Mouse (Mus musculus): ENCODE results near the gene Arhgap19.

Gene Arhgap19

GRCm38 (mm10) chr19:41797536-41797935 is 4.3 kb downstream of the Arhgap19 start:
- no peak for DNase-seq

DNA sequence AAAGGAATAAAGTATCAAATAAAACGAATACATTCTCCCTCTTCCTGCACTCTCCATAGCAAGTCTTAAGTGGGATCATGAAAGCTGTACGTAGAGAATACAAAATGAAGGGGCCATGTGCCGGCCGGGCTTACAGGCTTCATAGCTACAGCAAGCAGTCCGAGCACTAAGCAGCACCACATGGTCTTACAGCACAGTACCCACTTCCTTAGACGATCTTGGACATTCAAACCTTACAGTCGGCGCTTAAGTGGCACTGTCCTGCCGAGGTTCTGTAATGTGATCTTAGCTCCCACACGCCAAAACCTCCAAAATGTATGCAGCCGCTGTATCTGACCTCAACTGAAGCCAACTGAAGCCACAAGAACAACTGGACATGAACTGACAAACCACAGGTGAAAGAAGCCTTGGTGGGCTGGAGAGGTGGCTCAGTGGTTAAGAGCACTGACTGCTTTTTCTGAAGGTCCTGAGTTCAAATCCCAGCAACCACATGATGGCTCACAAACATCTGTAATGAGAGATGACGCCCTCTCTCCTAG is 5.0 kb downstream of the Arhgap19 start:
- DNase-seq, result no peak

DNA sequence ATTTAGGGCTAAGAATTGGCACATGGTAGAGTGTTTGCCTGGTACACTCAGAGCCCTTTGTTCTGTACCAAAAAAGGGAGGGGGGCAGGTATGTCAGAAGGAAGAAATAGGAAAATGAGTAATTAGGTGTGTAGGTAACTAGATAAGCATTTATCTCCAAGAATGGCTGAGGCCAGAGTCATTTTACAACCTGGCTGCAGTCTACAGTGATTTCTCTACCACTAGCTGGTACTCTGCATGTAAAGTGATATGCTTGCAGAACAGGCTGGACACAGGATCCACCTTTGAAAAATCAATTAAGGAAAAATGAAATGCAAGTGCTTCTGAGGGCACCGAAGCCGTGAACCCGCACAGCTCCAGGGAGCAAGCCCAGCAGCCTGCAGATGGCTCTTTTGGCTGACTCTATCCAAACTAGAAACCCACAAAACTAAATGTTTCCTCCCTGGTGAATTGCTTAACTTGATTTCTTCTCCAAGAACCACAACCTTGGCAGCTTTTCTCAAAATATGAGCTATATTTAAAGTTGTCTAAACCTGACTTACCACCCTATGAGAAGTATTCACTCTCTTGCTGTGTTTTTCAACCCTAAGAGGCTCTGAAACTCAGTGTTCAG is 5.6 kb downstream of the Arhgap19 start:
- DNase-seq, result no peak

GRCm38 (mm10) chr19:41794901-41795300 is 6.9 kb downstream of the Arhgap19 start:
- DNase-seq, result no peak

- no peak for DNase-seq
Measured at GRCm38 (mm10) chr19:41794017-41794416, 7.8 kb downstream of the Arhgap19 start.

DNA sequence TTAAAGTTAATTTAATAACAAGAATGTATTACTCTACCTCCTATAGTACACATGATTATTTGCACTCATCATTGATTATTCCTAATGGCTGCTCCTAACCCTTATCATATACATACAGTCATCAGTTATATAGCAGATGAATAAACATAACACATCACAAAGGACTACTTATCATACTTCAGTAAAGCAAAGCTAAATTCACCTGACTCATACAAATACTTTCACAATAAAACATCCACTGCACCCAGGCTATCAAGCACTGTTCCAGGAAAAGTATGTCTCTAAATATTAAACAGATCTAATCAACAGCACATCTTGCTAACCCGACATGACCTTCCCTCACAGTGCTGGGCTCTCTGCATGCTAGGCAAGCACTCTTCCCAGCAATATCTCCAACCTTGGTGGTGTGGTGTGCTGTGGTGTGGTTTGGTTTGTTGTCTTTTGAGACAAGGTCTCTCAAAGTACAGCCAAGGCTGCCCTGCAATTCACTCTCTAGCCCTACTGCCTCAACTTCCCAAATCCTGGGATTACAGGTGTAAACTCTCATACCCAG is 8.8 kb downstream of the Arhgap19 start:
- DNase-seq, result no peak

DNA sequence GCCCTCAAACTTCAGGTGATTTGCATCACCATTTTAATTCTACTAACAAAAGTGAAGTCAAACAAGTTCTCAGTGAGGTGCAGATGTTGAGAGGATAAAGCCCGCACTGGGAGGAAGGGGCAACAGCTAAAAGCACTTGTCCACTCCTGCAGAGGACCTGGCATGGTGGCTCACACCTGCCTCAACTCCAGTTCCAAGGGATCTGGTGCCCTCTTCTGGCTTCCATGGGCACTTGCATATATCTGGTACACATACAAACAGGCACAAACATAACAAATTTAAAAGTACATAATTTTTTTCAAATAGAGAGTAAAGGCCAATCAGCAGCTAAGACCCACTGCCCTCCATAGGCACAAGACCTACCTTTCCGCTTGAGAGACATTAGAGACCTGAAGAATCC is 10.5 kb downstream of the Arhgap19 start:
- no peak for DNase-seq

DNA sequence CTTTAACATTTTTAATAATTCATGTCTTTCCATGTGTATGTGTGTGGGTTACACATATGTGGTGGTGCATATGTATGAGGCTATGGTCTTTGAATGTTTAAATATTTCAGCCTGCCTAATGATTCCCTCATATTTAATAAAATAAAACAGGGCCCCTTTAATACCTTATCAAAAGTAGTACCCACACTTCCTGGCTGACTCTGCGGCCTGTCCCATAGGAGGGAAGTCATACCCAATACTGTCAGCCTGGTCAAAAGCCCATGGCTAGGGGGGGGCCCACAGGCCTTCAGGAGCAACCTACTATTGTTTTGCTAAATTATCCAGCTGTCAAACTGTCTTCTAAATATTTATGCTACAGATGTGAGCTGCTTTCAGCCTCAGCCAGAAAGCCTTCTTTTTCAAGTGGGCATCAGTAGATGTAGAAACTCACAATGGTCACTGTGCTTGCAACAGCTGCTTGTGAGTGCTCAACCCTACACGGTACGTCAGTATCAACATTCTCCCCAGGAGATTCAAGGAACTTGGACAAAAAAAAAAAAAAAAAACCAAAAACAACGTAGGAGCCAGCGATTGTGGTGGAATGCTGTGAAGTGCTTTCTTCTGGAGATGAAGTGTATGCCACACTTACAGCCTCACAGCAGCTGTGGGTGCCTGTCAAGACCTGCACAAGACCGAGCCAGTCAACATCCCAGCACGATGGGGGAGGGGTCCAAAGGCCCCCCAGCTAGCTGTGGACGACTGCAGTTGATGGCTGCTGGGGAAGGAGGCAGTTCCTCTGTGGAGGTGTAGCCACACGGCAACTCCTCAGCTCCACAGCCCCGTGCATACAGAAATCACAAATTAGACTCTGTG is 12.5 kb downstream of the Arhgap19 start:
- DNase-seq, result no peak

DNA sequence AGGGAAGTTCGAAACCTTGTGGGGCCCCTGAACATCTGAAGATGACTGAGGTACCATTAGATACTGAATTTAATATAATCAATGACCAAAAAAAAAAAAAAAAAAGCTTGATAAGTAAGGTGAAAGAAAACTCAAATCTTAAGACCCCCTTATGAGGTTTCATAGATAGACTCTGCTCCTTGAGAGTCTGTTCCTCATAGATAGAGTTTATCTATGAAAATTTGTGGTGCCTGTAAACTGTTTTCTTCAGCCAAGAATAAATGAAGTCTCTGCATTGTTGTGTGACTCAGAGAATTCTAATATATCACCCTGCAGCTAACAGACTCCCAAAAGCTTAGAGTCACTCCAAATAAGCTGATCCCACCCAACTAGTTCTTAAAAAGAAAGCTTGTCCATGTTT is 15.0 kb downstream of the Arhgap19 start:
- DNase-seq, result no peak

DNA sequence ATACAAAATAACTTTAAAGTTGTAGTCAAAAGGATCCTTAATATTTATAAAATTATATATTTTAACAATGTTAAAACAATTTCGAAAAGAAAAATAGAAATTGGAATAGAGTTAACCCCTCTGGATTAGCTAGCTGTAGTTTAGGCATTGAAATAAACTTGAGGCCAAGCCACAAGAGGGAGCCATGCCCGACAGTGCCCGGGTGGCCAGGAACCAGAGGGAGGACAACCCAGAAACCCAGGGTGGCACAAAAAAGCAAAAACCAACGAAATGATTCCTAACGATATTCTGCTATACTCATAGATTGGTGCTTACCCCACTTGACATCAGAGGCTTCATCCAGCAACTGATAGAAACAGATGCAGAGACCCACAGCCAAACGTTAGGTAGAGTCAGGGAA is 24.3 kb downstream of the Arhgap19 start:
- no peak for DNase-seq

DNA sequence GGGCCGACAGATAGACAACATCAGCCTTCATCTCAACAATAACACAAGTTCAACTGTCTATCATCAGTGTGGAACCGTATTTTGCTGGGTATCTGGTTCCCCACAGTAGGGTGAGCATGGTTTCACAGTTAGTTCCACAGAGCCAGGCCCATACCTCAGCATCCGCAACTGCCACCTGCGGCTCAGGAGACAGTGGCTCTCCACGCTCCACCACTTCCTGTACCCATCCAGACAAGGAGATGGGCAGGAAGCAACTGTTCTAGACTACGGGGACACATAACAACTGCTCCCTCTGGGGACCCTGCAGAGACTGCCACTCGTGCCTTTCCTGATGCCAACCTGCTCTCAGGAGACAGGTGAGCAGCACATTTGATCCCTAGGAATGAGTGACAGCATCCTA is 33.1 kb downstream of the Arhgap19 start:
- no peak for DNase-seq

DNA sequence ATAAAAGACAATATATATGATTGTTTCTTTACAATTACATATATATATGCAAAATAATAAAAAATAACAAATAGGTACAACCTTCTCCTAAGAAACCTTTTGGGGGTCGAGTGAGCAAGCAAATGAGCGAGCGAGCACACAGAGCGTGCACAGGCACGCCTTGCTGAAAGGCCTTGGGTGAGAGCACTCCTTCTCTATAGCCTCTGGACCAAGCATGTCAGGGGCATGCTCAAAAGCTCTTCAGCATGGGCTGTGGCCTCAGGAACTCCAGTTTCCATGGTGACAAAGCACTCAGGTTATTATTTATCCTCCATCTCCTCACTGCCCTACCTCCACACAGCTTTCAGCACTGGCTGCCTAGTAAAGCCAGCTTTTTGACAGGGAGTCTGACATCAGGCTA is 35.2 kb downstream of the Arhgap19 start:
- DNase-seq, result no peak

DNA sequence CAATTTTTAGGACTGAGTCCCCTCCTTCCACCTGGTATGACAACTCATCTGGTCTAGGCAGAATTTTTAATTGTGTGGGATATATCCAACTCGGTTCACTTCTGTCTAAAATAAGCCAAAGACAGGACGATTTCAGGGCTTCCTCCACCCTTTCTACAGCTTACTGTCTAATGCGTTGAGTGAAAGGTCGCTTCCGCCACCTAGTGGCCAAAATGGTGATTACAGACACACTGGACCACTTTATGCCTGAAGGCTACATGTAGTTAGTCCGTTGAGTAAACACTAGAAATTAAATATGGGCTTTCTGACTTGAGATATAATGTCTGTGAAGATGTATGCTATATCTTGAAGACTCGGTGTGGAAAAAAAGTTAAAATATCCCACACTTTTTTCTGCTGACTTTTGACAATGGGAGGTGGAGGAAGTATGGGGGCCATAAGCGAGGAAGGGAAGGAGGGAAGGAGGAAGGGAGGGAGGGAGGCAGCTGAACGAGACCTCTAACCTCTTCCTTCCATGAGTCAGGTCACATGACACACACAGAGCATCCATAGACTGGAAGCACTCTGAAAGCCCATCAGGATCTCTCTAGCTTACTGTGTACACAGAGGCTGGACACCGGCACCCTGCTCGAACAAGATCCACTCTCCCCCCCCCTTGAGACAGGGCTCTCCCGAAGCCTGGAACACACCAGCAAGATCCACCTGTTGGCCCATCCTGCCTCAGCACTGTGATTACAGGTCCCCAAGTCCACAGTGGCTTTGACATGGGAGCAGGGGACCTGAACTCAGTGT is 37.8 kb downstream of the Arhgap19 start:
- DNase-seq, result peak; percentile 44

DNA sequence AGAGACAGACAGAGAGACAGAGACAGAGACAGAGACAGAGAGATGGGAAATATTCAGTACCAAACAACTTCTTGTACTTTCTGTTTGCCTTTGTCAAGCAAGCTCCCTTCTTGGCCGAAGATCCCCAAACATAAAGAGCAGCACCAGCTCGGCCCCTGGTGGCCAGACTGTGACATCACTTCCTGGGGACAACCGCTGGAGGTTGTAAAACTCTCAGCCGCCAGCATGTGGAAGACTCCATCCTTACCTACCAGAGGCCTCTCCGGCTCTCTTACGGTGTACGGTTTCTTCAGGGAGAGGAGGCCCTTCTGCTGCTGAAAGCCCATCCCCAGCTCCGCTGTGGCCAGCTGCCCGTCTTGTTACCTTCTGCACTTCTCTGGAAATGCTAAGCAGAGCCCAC is 40.3 kb downstream of the Arhgap19 start:
- no peak for DNase-seq

DNA sequence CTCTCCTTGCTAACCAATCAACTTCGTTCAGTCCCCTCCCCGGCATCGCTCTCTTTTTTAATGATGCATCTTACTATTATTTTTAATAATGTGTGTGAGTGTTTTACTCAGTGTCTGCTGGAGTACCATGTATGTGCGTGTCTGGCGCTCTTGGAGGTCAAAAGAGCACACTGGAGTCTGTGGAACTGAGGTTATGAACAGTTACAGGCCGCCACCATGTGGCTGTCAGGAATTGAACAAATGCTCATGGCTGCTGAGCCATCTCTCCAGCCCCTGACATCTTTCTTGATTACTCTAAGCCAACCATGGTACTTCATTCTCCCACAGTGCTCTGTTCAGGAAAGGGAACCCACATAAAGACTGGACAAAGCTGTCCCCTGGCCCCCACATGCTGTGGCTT is 42.1 kb downstream of the Arhgap19 start:
- no peak for DNase-seq

- DNase-seq, result no peak
Measured at GRCm38 (mm10) chr19:41759270-41759669, 42.6 kb downstream of the Arhgap19 start.

GRCm38 (mm10) chr19:41754760-41755159 is 47.1 kb downstream of the Arhgap19 start:
- DNase-seq, result no peak

DNA sequence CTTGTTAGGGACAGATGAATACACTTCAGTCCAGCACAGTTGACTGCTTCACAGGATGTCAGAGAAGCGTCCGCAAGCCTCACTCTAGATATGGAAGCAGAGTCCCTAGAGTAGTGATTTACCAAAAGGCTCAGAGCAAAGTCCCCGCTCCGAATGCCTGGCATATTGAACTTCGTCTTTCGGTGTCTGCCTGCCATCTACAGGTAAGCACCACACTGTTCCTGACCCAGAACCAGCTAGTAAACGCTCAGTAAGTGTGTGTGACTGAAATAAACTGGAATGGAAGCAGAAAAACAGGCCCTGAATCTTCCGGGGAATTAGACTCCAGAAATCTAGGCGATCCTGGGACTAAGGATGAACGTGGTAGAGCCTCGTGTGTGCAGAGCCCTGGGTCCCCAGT is 49.9 kb downstream of the Arhgap19 start:
- DNase-seq, result no peak

- no peak for DNase-seq
Measured at GRCm38 (mm10) chr19:41747436-41747835, 54.4 kb downstream of the Arhgap19 start.

DNA sequence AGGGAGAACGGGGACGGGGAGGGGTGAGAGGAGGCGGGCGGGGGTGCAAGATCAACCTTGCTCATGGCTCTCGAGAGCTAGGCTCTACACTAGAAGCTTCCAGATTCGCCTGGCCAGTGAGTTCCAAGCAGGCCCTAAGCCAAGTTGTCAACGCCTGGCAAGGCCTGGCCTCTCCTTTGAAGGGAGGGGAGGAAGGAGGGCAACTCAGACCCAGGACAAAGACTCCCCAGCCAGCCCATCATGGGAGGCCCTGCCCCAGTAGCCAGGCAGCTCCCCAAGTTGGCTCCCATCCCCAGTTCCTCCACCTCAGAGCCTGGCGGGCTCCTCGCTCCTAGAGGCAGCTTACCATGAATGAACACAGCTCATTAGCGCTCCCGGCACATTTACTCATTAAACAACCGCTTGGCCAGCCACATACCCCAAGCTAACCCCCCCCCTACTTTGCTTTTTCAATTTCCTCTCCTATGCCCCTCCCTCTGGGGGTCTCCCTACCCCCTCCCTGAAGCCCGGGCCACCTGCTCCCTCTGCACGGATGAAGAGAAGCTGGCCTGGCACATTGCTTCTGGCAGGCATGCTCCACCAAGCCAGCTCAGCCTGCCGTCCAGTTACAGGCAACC is 55.8 kb downstream of the Arhgap19 start:
- peak; percentile 25 for DNase-seq

DNA sequence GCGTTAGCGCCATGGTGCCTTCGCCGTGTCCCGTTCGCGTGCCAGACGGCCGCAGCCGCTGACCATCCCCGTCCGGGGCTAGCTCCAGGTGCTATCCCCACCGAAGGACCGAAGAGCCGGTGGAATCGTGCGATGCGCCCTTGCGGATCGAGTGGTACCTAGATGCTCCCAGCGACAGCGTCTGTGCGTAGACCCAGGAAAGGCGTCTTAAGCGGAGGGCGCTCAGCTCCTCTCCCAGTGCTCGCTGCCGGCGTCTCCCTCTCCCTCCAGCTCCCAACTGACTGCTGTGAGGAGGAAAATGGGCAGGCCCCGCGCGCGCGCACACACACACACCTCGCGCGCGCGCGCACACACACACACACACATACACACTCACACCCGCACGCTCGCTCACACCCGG is 58.5 kb downstream of the Arhgap19 start, which contains the start of gene Slit1:
Slit1 (minus strand) TSS at position 270 of the 400 bp plus-strand sequence.
- no peak for DNase-seq

GRCm38 (mm10) chr19:41738896-41739295 is 63.0 kb downstream of the Arhgap19 start:
- no peak for DNase-seq

DNA sequence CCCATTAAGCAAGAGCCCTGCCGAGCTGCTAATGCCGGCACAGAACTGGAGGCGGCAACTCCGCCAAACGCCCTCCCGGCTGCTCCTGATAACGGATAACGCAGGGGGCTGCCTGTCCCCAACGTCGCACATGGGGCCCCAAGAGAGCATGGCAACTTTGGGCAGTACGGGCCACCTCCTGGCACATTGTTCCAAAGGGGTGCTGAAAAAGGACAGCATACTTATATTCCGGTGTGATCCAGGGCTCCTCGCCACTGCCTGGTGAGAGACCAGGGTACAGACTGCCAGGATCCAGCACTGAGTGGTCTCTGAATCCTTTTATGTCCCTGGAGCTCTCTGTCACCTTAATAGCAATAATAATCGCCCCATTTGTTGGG is 63.4 kb downstream of the Arhgap19 start:
- DNase-seq, result no peak

Data from cerebellum, adult 11-12 months (tissue).